Mouse (Mus musculus) lung, postnatal 14 days (tissue): ENCODE measurements around the gene Eprs.

Experiments used
- DNase-seq: peaks from one replicate; pipeline ENCODE4 v3.0.0; 2021

Eprs gene

DNA sequence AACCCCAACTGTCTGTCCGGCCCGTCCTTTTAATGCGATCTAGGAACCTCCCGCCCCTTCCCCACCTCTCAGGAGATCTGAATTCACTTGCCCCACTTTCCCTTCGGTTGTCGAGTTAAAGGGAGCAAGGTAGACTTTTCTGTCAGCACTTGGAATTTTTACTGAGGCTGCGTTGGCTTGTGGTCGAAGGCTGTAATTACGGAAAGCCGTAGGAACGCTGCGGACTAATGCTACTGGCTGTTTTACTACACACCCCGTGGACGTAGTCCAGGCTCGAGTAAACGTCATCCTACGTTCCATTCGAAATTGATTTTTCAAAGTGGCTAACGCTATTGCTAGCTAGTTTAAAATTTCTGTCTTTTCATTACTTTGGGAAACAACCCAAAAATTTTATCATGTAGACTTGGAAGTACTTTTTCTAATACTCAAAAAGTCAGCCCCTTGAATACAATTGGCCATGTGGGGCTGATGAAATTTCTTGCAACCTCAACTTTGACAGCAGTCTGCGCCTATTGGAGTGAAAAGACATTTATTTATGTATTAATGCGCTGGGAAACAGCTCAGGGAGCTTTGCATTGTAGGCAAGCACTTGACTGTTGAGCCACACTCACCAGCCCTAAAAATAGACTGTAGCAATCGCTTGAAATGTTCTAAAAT, 810 bp downstream of the Eprs start:
- peak; percentile 55 for DNase-seq

DNA sequence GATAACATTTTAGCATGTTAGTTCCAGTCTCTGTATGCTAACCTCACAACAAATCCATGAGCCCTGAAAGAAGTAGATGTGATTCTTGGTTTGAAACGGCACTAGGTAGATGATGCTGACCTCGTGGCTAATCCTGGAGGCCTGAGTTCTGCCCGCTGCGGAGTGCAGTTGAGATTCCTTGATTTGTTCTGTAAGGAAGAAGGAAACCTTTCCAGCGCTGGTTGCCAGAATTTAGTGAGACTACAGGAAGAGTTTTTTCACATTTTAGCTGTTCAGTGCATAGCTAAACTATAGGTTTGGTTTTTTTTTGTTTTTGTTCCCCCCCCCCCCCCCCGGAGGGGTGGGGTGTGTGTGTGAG, 1.3 kb downstream of the Eprs start:
- no peak for DNase-seq

DNA sequence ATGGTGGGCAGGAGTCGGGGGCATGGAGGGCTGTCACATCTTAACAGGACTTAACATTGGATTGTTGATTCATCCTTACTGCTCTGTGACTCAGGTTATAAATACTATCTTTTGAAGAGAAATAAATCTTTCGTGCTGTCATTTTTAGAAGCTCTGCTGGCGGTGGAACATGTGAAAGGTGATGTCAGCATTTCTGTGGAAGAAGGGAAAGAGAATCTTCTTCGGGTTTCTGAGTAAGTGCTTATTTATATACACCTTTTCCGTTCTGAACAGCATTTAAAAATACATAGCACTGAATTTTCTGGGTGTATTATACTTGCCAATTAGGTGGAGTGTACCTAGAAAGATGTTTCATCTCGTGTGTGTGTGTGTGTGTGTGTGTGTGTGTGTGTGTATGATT, 4.5 kb downstream of the Eprs start:
- no peak for DNase-seq

DNA sequence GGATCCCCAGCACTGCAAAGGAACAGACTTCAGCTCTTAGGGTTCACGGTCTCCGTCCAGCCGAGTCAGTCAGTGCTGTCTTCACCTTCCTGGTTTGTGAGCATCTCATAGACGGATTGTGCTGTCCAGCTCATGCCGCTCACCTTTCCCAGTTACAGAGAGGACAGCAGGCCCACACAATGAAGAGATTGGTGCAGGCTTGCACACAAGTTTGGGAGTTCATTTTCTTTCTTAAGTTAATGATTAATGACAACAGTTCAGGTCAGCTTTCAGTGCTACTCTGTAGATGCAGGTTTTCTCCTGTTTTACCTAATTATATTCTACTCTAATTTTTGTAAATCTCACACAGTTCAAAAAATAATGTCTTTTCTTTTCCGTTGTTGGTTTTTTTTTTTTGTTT, 7.1 kb downstream of the Eprs start:
- no peak for DNase-seq

DNA sequence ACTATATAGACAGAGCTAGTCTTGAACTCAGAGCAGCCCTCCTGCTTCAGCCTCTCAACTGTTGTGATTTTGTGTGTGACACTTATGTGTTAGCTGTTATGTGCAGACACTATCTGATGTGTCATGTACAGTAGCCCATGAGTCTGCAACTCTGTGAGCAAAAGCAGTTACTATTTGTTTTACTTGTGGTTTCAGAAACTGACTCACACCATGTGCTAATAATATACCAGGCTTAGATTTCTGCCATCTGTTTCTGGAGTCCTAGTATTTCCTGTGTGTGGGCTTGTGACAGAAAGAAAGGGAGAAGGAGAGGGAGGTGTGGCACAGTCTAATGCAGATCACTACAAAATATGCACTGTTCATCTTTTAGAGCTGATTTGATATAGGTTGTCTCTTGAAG, 13.5 kb downstream of the Eprs start:
- DNase-seq: no peak

DNA sequence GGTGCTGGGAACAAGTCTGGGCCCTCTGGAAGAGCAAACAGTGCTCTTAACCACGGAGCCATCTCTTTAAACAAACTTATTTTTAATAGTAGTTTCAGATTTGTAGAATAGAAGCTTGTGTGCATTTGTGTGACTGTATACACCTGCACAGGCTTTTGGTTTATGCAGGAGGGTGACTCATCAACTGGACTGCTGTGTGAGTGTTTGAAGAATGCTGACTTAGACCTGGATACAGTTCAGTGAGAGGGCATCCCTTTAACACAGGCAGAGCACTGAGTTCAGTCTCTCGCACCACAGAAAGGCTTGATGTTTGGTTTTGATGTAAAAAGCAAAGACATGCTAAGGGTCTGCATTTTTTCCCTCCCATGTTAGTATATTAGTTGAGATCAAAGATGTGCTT, 14.6 kb downstream of the Eprs start:
- no peak for DNase-seq

DNA sequence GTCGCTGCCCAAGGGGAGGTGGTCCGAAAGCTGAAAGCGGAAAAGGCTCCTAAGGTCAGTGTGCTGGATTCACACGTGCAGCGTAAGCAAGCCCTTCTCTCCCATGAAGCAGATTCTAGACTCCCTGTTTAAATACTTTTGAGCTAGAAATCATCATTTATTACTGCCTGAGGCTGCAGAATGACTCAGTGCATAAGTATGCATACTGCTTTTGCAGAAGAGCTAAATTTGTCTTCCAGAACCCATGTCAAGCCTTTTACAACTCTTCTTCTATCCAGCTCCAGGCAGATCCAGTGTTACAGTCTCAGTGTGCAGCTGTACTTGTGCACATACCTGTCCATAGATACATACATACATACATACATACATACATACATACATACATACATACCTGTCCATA, 38.8 kb downstream of the Eprs start:
- DNase-seq: no peak

DNA sequence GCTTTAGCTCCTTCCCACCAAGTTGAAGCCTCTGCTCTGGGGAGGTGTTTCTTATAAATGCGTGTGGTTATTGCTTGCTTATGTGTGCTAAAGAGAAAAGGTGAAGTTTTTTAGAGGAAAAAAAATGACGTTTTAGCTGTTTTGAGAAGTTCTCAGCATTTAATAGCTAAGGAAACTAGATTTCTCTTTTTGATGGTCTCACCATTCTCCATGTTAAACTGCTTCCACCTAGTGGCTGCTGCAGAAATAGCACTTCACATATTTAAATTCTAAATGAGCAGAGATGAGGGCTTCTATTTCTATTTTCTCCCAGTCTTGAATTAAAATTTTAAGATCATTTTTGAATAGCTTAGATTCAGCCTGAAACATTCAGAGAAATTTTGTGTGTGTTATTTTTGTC, 41.2 kb downstream of the Eprs start:
- DNase-seq: peak; percentile 31

DNA sequence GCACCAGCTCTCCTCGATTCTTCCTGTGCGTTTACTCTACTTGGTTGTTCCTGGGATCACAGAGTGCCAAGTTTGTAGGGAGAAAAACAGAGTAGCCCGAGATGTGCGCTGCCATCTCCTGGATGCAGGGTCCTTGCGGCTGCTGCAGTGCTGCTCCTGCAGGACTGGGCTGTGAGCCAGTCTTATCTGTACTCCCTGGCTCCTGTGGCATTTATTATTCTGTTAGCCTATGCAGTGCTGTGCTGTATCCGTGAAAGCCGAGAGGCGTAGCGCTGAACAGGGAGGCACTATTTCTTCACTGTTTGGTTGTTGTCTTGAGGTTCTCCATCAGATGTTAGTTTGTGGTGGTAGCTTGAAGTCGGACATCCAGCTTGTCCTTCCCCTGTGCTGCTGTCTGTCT, 43.1 kb downstream of the Eprs start:
- DNase-seq: no peak

DNA sequence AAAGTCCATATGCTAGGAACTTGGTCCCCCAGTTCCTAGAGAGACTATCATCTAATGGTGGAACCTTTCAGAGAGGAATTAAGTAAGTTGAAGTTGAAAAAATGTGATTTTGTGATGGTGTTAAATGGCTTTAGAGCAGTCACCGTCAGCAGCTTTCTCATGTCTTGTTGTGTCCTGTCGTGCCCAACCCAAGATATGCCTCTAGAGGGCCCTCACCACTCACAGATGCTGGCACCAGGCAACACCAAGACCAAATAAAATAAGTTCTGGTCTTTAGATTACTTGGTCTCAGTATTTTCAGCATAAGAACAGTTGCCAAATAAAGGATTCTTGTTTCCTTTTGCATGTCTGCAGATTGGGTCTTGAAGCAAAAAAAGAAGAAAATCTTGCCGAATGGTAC, 47.0 kb downstream of the Eprs start:
- DNase-seq: no peak

DNA sequence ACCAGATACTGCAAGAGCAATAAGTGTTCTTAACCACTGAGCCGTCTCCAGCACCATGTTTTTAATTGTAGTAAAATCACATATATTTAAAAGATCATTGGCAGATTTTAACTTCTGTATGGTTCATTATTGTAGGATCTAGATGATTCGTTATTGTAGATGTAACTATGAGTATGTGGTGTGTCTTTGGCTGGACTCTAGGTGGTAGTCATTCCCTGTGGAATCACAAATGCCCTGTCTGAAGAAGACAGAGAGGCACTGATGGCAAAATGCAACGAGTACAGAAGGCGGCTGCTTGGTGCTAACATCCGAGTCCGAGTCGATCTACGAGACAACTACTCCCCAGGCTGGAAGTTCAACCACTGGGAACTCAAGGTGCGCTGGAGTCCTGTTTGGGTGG, 55.2 kb downstream of the Eprs start:
- DNase-seq: no peak

DNA sequence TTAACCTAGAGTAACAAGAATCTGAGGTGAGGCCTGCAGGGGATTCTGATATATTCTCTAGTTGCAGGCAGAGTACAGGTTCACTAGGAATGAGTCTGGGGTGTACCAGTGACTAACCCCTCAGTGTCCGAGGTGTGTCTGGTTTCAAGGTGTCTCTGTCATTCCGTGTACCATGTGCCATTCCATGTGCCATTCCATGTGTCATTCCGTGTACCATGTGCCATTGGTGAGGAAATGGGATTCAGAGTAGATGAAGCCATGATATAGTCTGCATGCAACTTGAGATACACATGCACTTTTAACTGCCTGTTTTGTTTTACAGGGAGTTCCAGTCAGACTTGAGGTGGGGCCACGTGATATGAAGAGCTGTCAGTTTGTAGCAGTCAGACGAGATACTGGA, 57.0 kb downstream of the Eprs start:
- no peak for DNase-seq

DNA sequence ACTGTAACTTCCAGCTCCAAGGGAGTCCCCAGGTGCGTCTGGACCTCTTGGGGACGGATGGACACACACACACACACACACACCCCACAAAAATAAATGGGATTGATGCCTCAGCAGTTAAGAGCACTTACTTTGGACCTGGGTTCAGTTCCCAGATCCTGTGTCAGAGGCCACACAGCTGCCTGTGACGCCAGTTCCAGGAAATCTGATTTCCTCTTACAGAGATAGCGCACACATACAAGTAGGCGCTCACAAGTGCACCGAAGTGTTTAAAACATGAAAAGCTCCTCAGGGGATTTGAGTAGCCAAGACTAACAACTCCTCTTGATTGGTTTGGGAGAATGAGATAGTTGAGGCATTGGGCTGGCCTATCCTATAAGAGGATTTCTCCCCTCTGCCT, 57.9 kb downstream of the Eprs start:
- no peak for DNase-seq

DNA sequence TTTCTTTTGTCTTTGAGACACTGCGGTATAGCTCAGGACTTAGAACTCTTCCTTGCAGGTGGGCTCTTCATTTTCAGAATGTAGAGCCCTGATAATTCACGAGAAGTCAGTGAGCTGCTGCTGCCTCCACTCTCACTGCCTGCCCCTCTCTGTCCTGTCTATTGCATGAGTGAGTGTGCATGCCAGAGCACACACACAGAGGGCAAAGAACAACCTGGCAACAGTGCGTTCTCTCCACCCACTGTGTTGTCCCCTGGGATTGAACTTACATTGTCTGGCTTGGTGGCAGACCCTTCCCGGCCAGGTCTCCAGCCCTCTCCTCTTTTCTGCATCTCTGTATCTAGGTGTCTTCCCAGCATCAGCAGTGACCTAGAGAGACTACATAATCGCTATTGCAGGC, 63.7 kb downstream of the Eprs start:
- no peak for DNase-seq

DNA sequence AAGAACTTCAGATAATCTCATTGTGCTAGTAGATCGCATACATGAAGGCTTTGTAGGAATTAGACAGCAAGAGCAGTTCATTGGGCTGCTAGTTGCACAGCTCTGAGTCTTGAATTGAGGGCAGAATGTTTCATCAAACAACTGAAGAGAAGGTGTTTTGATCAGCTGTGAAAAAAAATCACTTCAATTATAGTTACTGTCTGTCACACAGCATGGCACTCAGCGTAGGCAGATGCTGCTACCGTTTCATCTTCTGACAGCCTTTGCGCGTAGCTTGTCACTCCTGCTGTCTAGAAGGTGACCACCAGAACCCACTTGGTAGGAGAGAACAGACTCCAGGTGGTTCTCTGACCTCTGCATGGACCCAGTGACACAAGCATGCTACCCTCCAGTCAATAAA, 67.6 kb downstream of the Eprs start:
- DNase-seq: no peak

DNA sequence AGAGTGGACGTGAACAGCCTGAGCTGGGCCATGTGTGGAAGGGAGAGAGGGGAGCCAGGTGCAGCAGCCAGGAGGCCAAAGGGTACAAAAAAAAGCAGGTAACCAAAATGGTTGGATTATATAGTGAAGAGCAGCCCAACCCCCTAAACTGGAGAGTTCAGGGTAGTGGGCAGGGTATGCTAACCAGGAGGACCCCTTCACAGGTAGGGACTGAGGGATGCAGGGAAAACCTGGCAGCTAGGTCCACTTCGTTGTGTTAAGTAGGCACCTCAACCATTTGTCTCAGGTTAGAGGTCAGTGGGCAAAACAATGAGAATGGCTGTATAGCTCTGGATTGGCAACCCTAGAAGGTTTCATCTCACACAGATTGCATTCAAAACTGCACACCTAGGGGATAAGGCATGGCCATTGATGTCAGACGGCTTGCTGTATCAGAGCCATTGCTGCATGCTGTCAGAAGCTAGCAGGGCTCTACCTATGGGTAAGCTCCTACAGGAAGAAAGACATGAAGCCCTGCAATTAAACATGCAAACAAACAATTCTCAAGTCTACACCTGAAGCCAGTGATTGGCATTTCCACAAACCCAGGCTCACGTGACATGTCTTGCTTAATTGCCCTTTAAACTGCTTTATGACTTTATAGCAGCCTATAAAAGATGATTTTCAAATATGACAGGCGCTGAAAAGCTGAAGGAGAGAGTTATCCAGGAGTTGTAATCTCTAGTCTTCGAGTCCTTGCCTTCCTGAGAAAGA, 68.6 kb downstream of the Eprs start:
- no peak for DNase-seq

DNA sequence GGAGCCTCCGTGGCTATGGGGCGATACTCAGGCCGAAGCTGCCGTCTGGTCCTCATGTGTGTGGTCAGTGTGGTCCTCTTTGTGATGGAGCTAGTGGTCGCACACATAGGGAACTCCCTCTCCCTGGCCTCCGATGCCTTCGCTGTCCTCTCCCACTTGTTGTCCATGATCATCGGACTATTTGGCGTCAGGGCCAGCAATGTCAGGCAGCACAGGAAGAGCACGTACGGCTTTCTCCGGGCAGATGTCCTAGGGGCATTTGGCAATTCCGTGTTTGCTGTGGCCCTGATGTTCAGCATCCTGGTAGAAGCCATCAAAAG, 69.1 kb downstream of the Eprs start:
- DNase-seq: no peak

DNA sequence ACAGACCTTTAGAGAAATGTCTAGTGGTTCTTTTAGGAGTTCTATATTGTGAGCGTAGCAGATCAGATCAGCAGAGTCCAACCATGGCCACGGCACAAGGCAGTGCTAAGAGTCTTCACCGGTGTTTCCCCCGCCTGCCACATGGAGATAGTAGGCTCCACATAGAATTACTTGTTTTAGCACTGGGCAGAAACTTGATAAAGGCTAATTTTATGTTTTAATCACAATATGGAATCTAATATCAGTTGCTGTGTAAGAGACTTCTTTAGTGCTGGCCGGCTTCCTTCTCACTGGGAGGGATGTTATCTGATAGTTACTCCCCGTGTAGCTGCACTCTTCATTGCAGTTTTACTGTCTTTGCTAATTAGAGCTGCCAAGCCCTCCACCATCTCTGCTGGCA, 70.3 kb downstream of the Eprs start:
- DNase-seq: no peak

DNA sequence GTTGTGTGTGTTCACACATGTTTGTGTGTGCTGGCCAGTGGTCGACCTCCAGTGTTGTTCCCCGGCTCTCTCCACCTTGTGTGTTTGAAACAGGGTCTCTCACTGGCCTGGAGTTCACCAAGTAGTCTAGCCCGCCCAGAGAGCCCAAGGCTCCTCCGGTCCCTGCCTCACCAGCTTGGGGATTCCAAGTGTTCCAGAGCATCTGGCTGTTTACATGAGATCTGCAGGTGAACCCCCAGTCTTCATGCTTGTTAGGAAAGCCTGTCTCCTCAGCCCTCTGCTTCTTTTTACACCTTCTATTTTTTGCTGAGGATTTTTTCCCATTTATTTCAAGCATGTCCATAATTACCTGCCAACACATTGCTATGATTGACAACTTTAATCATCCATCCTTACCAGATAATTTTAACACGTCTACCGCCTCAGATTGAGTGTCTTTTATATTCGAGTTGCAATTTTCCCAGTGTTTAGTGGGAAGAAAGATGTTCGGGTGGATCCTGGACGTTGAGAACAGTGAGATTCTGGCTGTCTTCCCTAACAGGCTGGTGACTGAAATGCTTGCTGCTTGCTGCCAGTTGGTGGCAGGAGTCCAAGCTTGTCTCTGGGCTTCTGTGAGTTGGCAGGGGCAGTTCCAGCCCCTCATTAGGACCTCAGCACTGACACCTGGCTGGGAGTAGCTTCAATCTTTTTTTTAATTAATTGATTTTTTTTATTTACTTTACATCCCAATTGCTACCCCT, 76.2 kb downstream of the Eprs start:
- DNase-seq: no peak

DNA sequence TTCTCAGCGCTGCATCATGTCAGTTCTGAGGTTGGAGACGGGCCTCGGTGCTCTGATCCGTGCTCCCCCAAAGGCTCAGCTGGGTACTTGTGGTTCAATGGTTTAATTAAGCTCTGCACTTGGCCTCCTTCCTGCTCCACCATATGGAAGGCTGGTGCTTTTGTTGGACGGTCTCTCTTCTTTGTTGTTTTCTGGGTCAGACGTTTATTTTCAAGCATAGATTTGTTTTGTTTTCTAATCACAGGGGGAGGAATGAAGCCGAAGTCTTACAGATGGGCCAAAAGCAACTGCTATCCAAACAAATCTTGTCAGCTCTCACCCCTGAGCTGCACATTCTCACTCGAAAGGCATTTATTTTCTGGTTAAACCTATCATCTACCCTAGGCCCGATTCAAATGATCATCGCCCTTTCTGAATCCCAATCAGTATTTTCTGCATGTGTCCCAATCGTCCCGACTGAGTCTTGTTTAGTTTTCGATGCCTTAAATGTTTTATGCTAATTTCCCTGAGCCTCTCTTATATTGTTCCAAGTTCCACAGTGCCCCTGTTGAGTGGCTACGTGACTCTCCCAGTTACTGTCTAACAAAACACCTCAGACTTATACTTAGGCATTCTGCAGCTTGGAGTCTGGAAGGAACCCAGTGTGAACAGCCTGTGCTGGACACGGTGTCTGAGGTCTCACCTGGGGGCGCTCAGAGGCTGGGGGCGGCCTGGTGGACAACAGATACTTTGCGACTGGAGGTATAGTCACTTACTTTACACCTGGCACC, 79.0 kb downstream of the Eprs start:
- no peak for DNase-seq

DNA sequence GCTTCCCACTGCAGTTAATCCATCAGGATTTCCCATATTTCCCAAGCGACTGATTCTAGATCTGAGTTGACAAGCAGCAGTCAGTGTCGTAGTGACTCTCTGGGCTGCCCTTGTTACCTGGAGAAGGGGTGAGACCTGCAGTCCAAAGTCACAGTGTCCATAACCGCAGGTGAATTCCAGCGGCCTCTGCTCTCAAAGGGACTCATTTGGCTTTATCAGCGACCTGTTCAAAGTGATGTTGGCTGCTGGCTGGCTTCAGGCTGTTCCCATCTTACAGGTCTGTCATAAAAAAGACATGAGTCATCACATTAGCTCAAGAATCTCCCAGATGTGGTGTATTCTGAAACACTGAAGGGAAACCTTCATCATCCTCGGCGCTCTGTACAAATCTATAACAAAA, 86.1 kb downstream of the Eprs start:
- DNase-seq: no peak

DNA sequence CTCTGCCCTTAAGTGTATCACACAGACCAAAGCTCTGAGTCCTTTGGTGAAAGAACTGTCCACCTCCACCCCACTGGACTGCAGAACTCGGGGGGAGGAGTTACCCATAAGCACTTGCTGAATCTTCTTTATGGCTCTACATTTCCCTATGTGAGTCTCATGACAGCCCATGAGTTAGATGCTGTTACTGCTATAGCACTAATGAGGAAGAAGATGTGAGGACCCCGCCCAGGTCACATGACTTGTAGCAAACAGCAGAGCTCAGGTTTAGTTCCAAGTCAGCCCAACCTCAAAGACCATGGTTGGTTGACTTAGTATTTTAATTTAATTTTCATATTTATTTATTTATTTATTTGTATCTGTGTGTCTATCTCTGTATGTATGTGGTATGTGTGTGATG, 86.9 kb downstream of the Eprs start:
- DNase-seq: no peak

DNA sequence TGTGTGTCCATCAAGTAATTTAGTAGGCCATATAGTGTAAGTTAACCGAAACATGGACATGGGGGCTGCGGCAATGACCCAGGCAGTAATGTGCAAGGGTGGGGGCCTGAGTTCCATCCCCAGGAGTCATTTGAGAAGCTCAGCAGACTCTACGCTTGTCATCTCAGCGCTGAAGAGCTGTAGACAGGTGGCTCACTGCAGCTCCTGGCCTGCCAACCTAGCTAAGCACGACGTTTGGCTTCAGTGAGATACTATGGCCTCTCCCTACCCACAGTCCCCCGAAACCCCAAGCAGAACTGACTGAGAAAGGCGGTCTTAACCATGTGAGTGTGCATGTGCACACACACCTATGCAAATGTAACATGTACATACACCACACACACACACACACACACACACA, 88.2 kb downstream of the Eprs start:
- no peak for DNase-seq

DNA sequence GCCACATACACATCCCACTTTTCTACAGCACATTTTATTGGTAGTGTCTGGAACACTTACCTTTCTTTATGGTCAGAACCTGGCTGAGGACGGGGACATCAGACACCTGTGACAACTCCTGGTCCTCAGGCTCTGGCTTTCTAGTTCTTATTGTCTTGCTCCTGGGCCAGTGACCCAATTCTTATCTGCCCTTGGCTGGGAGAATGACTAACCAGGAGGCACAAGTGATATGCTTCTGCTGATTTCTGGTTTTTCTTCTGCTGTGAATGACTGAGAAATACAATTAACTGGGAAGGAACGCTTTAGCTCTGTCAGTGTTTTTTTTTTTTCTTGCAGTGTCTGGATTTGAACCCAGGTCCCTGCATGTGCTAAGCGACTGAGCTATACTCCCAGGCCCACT, 88.7 kb downstream of the Eprs start:
- DNase-seq: no peak
